Mouse (Mus musculus): ENCODE results near the gene Lamb3.

DNA sequence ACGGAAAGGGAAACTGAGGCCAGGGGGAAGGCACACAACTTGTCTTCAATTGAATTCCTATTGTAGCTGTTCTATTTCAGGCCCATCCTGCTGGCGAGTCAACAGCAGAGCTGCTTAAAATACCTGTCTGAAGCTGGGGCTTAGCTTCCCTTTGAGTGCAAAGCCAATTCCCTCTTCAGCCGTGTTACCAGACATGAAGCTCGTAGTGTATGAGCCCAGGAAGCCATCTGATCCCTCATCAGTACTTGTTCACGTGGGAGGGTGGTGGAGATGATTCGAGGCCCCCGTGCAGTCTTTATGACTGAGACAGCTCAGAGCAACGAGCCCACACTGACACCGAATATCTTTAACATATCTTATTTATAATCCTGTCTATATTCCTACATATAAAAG, 108.9 kb downstream of the Lamb3 start:
- TF ChIP-seq CTCF (IDR thresholded peaks at IDR 0.05; ENCODE audit: insufficient read depth, low read depth, low read length) = no peak
- TF ChIP-seq POLR2A (IDR thresholded peaks at IDR 0.05; ENCODE audit: insufficient read depth, low read depth, low read length) = no peak

All from olfactory bulb, adult 2 months (tissue).